ENCODE assay signal across 30 mouse cellular contexts in the genomic region with DNA sequence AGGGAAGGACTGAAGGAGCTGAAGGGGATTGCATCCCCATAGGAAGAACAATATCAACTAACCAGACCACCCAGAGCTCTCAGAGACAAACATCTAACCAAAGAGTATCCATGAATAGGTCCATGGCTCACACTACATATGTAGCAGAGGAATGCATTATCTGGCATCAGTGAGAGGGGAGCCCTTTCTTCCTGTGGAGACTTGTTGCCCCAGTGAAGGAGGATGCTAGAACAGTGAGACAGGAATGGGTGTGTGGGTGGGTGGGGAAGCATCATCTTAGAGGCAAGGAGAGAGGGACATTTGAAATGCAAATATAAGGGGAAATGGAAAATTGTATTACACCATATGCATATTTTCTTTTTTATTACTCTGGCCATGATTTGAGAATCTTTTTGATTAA.
"Had no signal": no experiment of that assay in that cellular context is flagged by ENCODE, and none has a peak within 500 bp of the region (broad histone marks: within the 10 kb centered on the region; RNA-seq: fewer than 3 reads in every experiment).

No protein-coding gene starts in this region.

- H3K9me3 ChIP-seq: limb, embryonic 10.5 days; limb, embryonic 12.5 days; limb, embryonic 13.5 days; limb, embryonic 15.5 days; liver, embryonic 12.5 days; liver, embryonic 13.5 days; liver, embryonic 15.5 days; lung, embryonic 15.5 days; megakaryocyte, embryonic 14.5 days; midbrain, embryonic 10.5 days; midbrain, embryonic 12.5 days; midbrain, embryonic 13.5 days; midbrain, embryonic 15.5 days; neural tube, embryonic 12.5 days had no signal

- ATAC-seq: liver, embryonic 12.5 days; liver, postnatal 0 days; lung, postnatal 0 days; midbrain, embryonic 13.5 days; midbrain, embryonic 15.5 days; midbrain, embryonic 16.5 days had no signal

- H3K27me3 ChIP-seq: limb, embryonic 12.5 days; limb, embryonic 13.5 days; limb, embryonic 15.5 days; liver, embryonic 12.5 days; liver, embryonic 13.5 days; liver, embryonic 15.5 days; lung, embryonic 15.5 days; megakaryocyte, embryonic 14.5 days; midbrain, embryonic 12.5 days; midbrain, embryonic 13.5 days; midbrain, embryonic 15.5 days; neural tube, embryonic 12.5 days had no signal

- H3K27ac ChIP-seq: limb, embryonic 10.5 days; limb, embryonic 12.5 days; limb, embryonic 13.5 days; limb, embryonic 15.5 days; liver, embryonic 12.5 days; liver, embryonic 13.5 days; liver, embryonic 14.5 days; liver, embryonic 15.5 days; lung, embryonic 15.5 days; macrophage; midbrain, embryonic 10.5 days; midbrain, embryonic 12.5 days; midbrain, embryonic 13.5 days; midbrain, embryonic 15.5 days; neural tube, embryonic 12.5 days had no signal

- H3K4me1 ChIP-seq: limb, embryonic 10.5 days; limb, embryonic 12.5 days; limb, embryonic 13.5 days; limb, embryonic 15.5 days; liver, embryonic 12.5 days; liver, embryonic 13.5 days; liver, embryonic 15.5 days; lung, embryonic 15.5 days; megakaryocyte, embryonic 14.5 days; midbrain, embryonic 10.5 days; midbrain, embryonic 12.5 days; midbrain, embryonic 13.5 days; midbrain, embryonic 15.5 days; neural tube, embryonic 12.5 days had no signal

- H3K4me3 ChIP-seq: limb, embryonic 10.5 days; limb, embryonic 12.5 days; limb, embryonic 13.5 days; limb, embryonic 15.5 days; liver, embryonic 12.5 days; liver, embryonic 13.5 days; liver, embryonic 15.5 days; lung, embryonic 15.5 days; megakaryocyte, embryonic 14.5 days; midbrain, embryonic 10.5 days; midbrain, embryonic 12.5 days; midbrain, embryonic 13.5 days; midbrain, embryonic 15.5 days; myocyte; neural tube, embryonic 12.5 days had no signal

- DNase-seq: left cerebral cortex, postnatal 4 days; liver; liver, embryonic 13.5 days; liver, postnatal 0 days; lung, adult 18-20 months; lung, adult 2 months; lung, embryonic 14.5 days; lung, postnatal 10 days; lung, postnatal 14 days; lung, postnatal 36 days; lung, postnatal 4 days; midbrain, embryonic 14.5 days had no signal

- H3K36me3 ChIP-seq: limb, embryonic 10.5 days; limb, embryonic 12.5 days; limb, embryonic 13.5 days; limb, embryonic 15.5 days; liver, embryonic 12.5 days; liver, embryonic 13.5 days; liver, embryonic 15.5 days; lung, embryonic 15.5 days; midbrain, embryonic 10.5 days; midbrain, embryonic 12.5 days; midbrain, embryonic 13.5 days; midbrain, embryonic 15.5 days; neural tube, embryonic 12.5 days had no signal
